Mouse (Mus musculus) adrenal gland, postnatal 25 days (tissue): ENCODE data around the gene Olfr434. TPM values are rescaled to one million over a fixed set of nuclear protein-coding genes. Genes with fewer than 3 reads are reported as not detected.

Experiments
- total RNA-seq: library from RNA; stranded (reverse); gene quantifications from 2 replicates; pipeline ENCODE4 v1.2.3, GENCODE M21; 2021

Gene Olfr434
- total RNA-seq, 1 experiment from 2014 or later = not detected

Other genes starting within 250 kb of the Olfr434 start
- not detected in 2 replicates for gene Olfr441, start 106.7 kb upstream of the Olfr434 start, total RNA-seq
- not detected in 2 replicates for gene Olfr237-ps1, start 66.5 kb upstream of the Olfr434 start, total RNA-seq
- gene Olfr437, start 49.7 kb upstream of the Olfr434 start, total RNA-seq = not detected in 2 replicates
- not detected in 2 replicates for gene Olfr13, start 40.9 kb upstream of the Olfr434 start, total RNA-seq
- not detected in 2 replicates for gene Olfr435, start 15.9 kb upstream of the Olfr434 start, total RNA-seq
- gene Olfr47, start 18.5 kb downstream of the Olfr434 start, total RNA-seq = not detected in 2 replicates
- 21.9 and 22.2 TPM in 2 replicates for gene Arhgef5, start 52.6 kb downstream of the Olfr434 start, total RNA-seq
- not detected in 2 replicates for gene Nobox, start 96.5 kb downstream of the Olfr434 start, total RNA-seq